Mouse (Mus musculus) cortical plate, adult 2 months (tissue): ENCODE measurements at regions not wholly inside any gene's neighbourhood (a gene's known extent, or its start where the extent isn't known, plus 50 kb on each side); places are given as distances from the start of the nearest gene placed in this dataset.

ENCODE experiments used
- CTCF ChIP-seq: fragments of 200-500 bp; IDR thresholded peaks from 2 replicates; pipeline ENCODE4 v1.5.1; 2011; ENCODE audit warnings: mild to moderate bottlenecking, control low read depth, low read length; ENCODE audit not compliant: insufficient read depth; ENCODE audit errors: extremely low read depth
- POLR2A ChIP-seq: fragments of 200-500 bp; IDR thresholded peaks from 2 replicates; pipeline ENCODE4 v1.6.1; 2011; ENCODE audit warnings: mild to moderate bottlenecking, low read length, control low read depth; ENCODE audit not compliant: insufficient read depth; ENCODE audit errors: extremely low read depth

DNA sequence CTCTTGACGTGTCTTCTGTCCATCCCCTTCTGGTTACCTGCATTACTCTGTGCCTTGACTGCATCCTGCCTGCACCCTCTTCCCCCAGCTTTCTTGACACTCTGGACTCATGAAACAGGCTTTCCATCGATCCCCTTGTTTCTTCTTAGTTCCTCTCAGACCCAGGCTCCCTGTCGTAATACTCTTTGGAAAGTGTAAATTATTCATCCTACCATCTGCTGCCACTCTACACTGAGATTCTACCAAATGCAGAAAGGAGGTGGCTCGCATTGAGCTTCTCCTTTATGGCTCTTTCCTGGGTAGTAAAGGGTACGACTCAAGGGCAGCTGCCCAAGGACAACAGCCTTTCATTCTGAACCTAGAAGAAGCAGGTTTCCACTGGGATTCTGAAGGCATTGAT, 129.5 kb downstream of the 1500009L16Rik start:
- TF ChIP-seq POLR2A (no peak), CTCF (no peak)
